Mouse (Mus musculus): ENCODE results near the gene Ebna1bp2. TPM values are rescaled to one million over a fixed set of nuclear protein-coding genes. Genes with fewer than 3 reads are reported as not detected.

Ebna1bp2 gene
- polyA plus RNA-seq, 1 experiment from 2014 or later = 120 TPM

DNA sequence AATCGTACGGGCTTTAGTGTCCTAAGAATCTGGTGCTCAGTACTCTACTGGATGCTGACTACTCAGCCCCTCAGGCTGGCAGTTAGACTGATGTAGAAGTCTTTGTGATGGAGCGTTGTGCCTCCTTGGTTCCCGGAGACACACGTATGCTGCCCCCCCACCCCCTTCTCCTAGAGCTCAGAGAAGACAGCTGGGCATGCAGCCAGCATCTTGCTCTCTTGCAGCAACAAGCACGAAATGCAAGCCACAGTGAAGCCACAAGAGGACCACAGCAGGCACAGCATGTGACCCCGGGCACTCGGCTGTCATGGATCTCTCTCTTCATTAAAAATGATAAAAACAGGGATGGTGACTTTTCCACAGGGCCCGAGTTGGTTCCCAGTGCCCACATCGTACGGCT, 5.2 kb upstream of the Ebna1bp2 start:
- Histone ChIP-seq H3K4me1 (no peaks in the 10 kb centered on the region), H3K4me2 (replicated peaks) (no peak overlapping the region), H3K27ac (replicated peaks) (no peak overlapping the region), H3K9ac (no peak overlapping the region), H3K9me3 (replicated peaks) (0 out of 2 replicates have a peak, but pooled peaks cover 6% of the 10 kb centered on the region), H3K36me3 (no peaks in the 10 kb centered on the region), H3K4me3 (replicated peaks) (no peak overlapping the region), H3K27me3 (peaks cover 3% of the 10 kb centered on the region; the same call in 1 of the 2 replicates)
- WGBS = 66% methylated on average over 11 of the region's 11 CpGs
- no peak for ATAC-seq (ENCODE audit: insufficient number of reproducible peaks, low FRiP score, low TSS enrichment, low read depth)

DNA sequence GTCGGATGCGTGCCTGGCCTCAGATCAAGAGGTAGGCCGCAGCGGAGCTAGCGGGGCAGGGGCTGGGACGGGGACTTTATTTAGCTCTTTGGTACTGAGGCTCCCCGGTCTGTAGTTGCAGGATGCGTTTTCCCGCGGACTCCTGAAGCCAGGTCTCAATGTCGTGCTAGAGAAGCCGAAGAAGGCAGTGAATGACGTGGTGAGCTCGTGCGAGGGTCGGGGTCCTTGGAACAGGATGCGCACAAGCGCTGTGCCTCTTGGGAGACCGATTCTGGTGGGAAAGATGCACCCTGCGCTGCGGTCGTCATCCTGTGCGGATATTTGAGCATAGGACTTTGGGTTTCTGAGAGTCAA, 345 bp downstream of the Ebna1bp2 start:
- H3K27me3 ChIP-seq = no peaks in the 10 kb centered on the region
- H3K4me1 ChIP-seq = peaks cover 10% of the 10 kb centered on the region
- peaks cover 30% of the 10 kb centered on the region for H3K36me3 ChIP-seq
- no peak for ATAC-seq (ENCODE audit: insufficient number of reproducible peaks, low FRiP score, low TSS enrichment, low read depth)
- 0 out of 2 replicates have a peak, but pooled peaks cover 6% of the 10 kb centered on the region for H3K9me3 ChIP-seq (replicated peaks)
- H3K27ac ChIP-seq (replicated peaks) = peak overlapping the region; percentile 63
- peak overlapping the region; percentile 77 for H3K4me3 ChIP-seq (replicated peaks)
- under 1% methylated on average over 23 of the region's 23 CpGs for WGBS
- peak overlapping the region; percentile 60 for H3K9ac ChIP-seq
- H3K4me2 ChIP-seq (replicated peaks) = peak overlapping the region; percentile 85

- H3K27me3 ChIP-seq = no peaks in the 10 kb centered on the region
- H3K27ac ChIP-seq (replicated peaks) = no peak overlapping the region
- peaks cover 39% of the 10 kb centered on the region for H3K36me3 ChIP-seq
- H3K9ac ChIP-seq = 0 out of 2 replicates have a peak overlapping the region, but pooled peaks have one; percentile 60
- H3K4me1 ChIP-seq = peaks cover 10% of the 10 kb centered on the region
- peak overlapping the region; percentile 85 for H3K4me2 ChIP-seq (replicated peaks)
- no peak for ATAC-seq (ENCODE audit: insufficient number of reproducible peaks, low FRiP score, low TSS enrichment, low read depth)
- 84% methylated on average over 9 of the region's 9 CpGs for WGBS
- 0 out of 2 replicates have a peak, but pooled peaks cover 6% of the 10 kb centered on the region for H3K9me3 ChIP-seq (replicated peaks)
- peak overlapping the region; percentile 77 for H3K4me3 ChIP-seq (replicated peaks)
Observed at GRCm38 (mm10) chr4:118621781-118622180, 1.2 kb downstream of the Ebna1bp2 start.

GRCm38 (mm10) chr4:118630261-118630660, 9.7 kb downstream of the Ebna1bp2 start:
- Histone ChIP-seq H3K4me2 (replicated peaks) (no peak overlapping the region), H3K27me3 (no peaks in the 10 kb centered on the region), H3K27ac (replicated peaks) (no peak overlapping the region), H3K4me3 (replicated peaks) (no peak overlapping the region), H3K36me3 (peaks cover 43% of the 10 kb centered on the region), H3K9ac (no peak overlapping the region), H3K4me1 (no peaks in the 10 kb centered on the region), H3K9me3 (replicated peaks) (no peaks in the 10 kb centered on the region)
- ATAC-seq (ENCODE audit: insufficient number of reproducible peaks, low FRiP score, low TSS enrichment, low read depth) = no peak
- WGBS = 86% methylated on average over 5 of the region's 5 CpGs

DNA sequence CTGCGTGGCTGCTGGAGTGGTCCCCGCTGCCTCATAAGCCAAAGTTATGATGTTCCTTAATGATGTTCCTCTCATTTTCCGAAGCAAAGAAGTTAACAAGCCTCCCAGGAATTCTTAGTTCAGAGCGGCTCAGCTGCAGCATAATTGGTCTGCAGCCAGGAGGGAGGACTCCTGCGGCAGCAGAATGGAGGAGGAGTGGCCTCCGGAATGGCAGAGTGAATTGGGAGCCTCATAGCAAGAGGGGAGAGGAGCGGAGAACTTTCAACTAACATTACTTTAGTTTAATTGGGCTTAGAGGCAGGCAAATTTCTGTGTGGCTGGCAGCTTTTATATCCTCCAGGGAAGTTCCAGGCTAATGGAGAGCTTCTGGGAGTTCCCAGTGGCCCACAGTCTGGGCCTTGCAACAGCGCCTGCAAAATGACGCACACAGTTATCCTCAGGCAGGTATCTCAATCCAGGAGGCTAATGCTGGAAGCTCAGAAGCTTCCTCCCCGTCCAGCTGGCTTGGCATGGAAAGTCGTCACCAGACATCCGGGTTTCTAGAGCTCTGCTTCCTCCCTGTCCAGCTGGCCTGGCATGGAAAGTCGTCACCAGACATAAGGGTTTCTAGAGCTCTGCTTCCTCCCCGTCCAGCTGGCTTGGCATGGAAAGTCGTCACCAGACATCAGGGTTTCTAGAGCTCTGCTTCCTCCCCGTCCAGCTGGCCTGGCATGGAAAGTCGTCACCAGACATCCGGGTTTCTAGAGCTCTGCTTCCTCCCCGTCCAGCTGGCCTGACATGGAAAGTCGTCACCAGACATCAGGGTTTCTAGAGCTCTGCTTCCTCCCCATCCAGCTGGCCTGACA, 22.0 kb downstream of the Ebna1bp2 start:
- H3K9ac ChIP-seq = peak overlapping the region; percentile 15; the same call in 1 of the 2 replicates
- no peaks in the 10 kb centered on the region for H3K9me3 ChIP-seq (replicated peaks)
- H3K27me3 ChIP-seq = no peaks in the 10 kb centered on the region
- no peak overlapping the region for H3K27ac ChIP-seq (replicated peaks)
- H3K4me1 ChIP-seq = peaks cover 6% of the 10 kb centered on the region
- peak; percentile 65; the same call in 1 of the 2 replicates for ATAC-seq (ENCODE audit: insufficient number of reproducible peaks, low FRiP score, low TSS enrichment, low read depth)
- WGBS = 38% methylated on average over 20 of the region's 20 CpGs
- H3K4me2 ChIP-seq (replicated peaks) = peak overlapping the region; percentile 24
- no peaks in the 10 kb centered on the region for H3K36me3 ChIP-seq
- H3K4me3 ChIP-seq (replicated peaks) = no peak overlapping the region

DNA sequence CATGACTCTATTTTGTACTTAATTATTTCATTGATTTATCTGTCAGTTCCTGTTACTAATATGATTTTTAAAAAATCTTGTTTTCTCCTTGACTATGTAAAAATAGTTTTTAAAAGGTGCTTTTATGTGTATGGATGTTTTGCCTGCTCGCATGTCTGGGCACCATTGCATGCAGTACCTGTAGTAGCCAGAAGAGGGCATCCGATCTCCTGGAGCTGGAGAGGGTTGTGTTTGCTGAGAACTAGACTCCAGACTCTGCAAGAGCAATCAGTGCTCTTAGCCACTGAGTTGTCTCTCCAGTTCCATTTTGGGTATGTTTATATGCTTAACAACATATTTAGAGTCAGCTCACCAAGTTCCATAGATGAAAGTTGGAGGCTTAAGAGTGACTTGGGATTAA, 24.6 kb downstream of the Ebna1bp2 start:
- no peaks in the 10 kb centered on the region for H3K27me3 ChIP-seq
- no peak for ATAC-seq (ENCODE audit: insufficient number of reproducible peaks, low FRiP score, low TSS enrichment, low read depth)

GRCm38 (mm10) chr4:118658652-118659051, 38.1 kb downstream of the Ebna1bp2 start, which contains the start of gene Olfr62:
Gene Olfr62 (plus strand): TSS chr4:118658952.
- Histone ChIP-seq H3K27ac (replicated peaks) (no peak within 1 kb of the TSS), H3K4me2 (replicated peaks) (no peak within 1 kb of the TSS), H3K9me3 (replicated peaks) (no peaks in the 10 kb centered on the region), H3K4me3 (replicated peaks) (no peak within 1 kb of the TSS), H3K36me3 (no peaks in the 10 kb centered on the region), H3K9ac (no peak within 1 kb of the TSS), H3K4me1 (no peaks in the 10 kb centered on the region), H3K27me3 (no peaks in the 10 kb centered on the region)
- no peak for ATAC-seq (ENCODE audit: insufficient number of reproducible peaks, low FRiP score, low TSS enrichment, low read depth)

More for the DNA sequence above, 24.6 kb downstream of the Ebna1bp2 start:
- H3K4me3 ChIP-seq (replicated peaks) = no peak overlapping the region
- no peak overlapping the region for H3K9ac ChIP-seq
- WGBS = 4% methylated on average over 2 of the region's 2 CpGs
- no peaks in the 10 kb centered on the region for H3K9me3 ChIP-seq (replicated peaks)
- H3K4me1 ChIP-seq = peaks cover 6% of the 10 kb centered on the region
- H3K4me2 ChIP-seq (replicated peaks) = no peak overlapping the region
- H3K27ac ChIP-seq (replicated peaks) = no peak overlapping the region
- H3K36me3 ChIP-seq = no peaks in the 10 kb centered on the region

Other genes starting within 250 kb of the Ebna1bp2 start
- gene Szt2, start 211.5 kb upstream of the Ebna1bp2 start, polyA plus RNA-seq (2015; fragmentation: Nextera tagmentation; extraction: Ambion mirVana) = 7.5 and 7.6 TPM in 2 replicates
- gene Med8, start 211.5 kb upstream of the Ebna1bp2 start, polyA plus RNA-seq (2015; fragmentation: Nextera tagmentation; extraction: Ambion mirVana) = 102 and 106 TPM in 2 replicates
- 160 and 179 TPM in 2 replicates for gene Elovl1, start 192.7 kb upstream of the Ebna1bp2 start, polyA plus RNA-seq (2015; fragmentation: Nextera tagmentation; extraction: Ambion mirVana)
- 178 and 183 TPM in 2 replicates for gene Cdc20, start 183.4 kb upstream of the Ebna1bp2 start, polyA plus RNA-seq (2015; fragmentation: Nextera tagmentation; extraction: Ambion mirVana)
- gene Mpl, start 163.3 kb upstream of the Ebna1bp2 start, polyA plus RNA-seq (2015; fragmentation: Nextera tagmentation; extraction: Ambion mirVana) = 0.25 and 0.26 TPM in 2 replicates
- gene Tie1, start 130.7 kb upstream of the Ebna1bp2 start, polyA plus RNA-seq (2015; fragmentation: Nextera tagmentation; extraction: Ambion mirVana) = 25.6 and 27.1 TPM in 2 replicates
- 15.3 and 18.6 TPM in 2 replicates for gene 2610528J11Rik, start 93.8 kb upstream of the Ebna1bp2 start, polyA plus RNA-seq (2015; fragmentation: Nextera tagmentation; extraction: Ambion mirVana)
- 11.7 and 17.4 TPM in 2 replicates for gene Tmem125, start 76.8 kb upstream of the Ebna1bp2 start, polyA plus RNA-seq (2015; fragmentation: Nextera tagmentation; extraction: Ambion mirVana)
- 2.3 and 3.3 TPM in 2 replicates for gene Cfap57, start within 50 bp of the Ebna1bp2 start, polyA plus RNA-seq (2015; fragmentation: Nextera tagmentation; extraction: Ambion mirVana)
- gene Olfr62, start 38.2 kb downstream of the Ebna1bp2 start, polyA plus RNA-seq (2015; fragmentation: Nextera tagmentation; extraction: Ambion mirVana) = 0.17 and 0.18 TPM in 2 replicates
- 0.13 and 0.15 TPM in 2 replicates for gene Olfr1342, start 72.0 kb downstream of the Ebna1bp2 start, polyA plus RNA-seq (2015; fragmentation: Nextera tagmentation; extraction: Ambion mirVana)
- gene Olfr1341, start 82.7 kb downstream of the Ebna1bp2 start, polyA plus RNA-seq (2015; fragmentation: Nextera tagmentation; extraction: Ambion mirVana) = 0.07 and 0.17 TPM in 2 replicates
- 0.44 and 0.50 TPM in 2 replicates for gene Olfr1340, start 99.3 kb downstream of the Ebna1bp2 start, polyA plus RNA-seq (2015; fragmentation: Nextera tagmentation; extraction: Ambion mirVana)
- gene Olfr1339, start 111.4 kb downstream of the Ebna1bp2 start, polyA plus RNA-seq (2015; fragmentation: Nextera tagmentation; extraction: Ambion mirVana) = 0.08 and 0.22 TPM in 2 replicates
- 0.19 and 0.37 TPM in 2 replicates for gene Olfr1338, start 137.9 kb downstream of the Ebna1bp2 start, polyA plus RNA-seq (2015; fragmentation: Nextera tagmentation; extraction: Ambion mirVana)
- not detected in 2 replicates for gene Olfr1337, start 161.8 kb downstream of the Ebna1bp2 start, polyA plus RNA-seq (2015; fragmentation: Nextera tagmentation; extraction: Ambion mirVana)
- not detected in 2 replicates for gene Olfr1335, start 189.1 kb downstream of the Ebna1bp2 start, polyA plus RNA-seq (2015; fragmentation: Nextera tagmentation; extraction: Ambion mirVana)
- not detected in 2 replicates for gene Olfr1333, start 215.5 kb downstream of the Ebna1bp2 start, polyA plus RNA-seq (2015; fragmentation: Nextera tagmentation; extraction: Ambion mirVana)
- gene Olfr1331, start 243.8 kb downstream of the Ebna1bp2 start, polyA plus RNA-seq (2015; fragmentation: Nextera tagmentation; extraction: Ambion mirVana) = not detected in 2 replicates

All from embryonic facial prominence, embryonic 15.5 days (tissue).